Mouse (Mus musculus): ENCODE measurements at regions not wholly inside any gene's neighbourhood (a gene's known extent, or its start where the extent isn't known, plus 50 kb on each side); places are given as distances from the start of the nearest gene placed in this dataset.

DNA sequence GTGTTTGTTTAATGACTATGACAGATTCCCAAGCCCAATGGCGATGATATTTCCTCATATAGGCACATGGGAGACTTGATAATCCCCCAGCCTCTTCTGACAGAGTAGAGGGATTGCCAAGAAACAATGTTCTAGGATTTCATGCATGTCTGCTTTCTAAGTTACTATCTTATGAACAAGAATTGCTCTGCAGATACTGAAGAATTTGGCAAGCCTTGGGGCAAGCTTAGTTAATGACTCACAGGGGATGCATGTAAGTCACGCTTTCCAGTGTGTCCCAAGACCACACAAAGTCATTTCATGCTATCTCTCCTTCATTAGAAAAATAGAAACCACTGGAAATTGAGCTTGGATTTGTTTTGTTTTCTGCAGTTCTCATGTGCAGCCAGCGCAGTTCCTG lies 376.2 kb downstream of the Dcdc2c start:
- DNase-seq, result no peak

DNA sequence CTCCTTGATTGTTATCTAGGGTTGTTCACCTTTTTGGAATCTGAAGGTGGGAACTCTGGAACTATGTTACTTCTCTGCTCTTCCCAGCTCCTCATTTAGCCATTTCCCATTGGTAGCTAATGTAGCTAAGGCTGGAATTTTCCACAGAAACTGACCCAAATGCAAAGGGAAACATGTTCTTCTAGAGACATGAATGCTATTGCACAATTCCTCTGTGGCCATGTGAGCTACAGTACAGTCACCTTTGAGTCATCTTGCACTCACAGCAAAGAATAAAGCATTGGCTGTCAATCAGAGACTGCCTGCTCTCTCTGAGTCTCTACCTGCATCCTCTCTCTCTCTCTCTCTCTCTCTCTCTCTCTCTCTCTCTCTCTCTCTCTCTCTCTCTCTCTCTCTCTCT lies 378.1 kb downstream of the Dcdc2c start:
- DNase-seq, result peak; percentile 30

DNA sequence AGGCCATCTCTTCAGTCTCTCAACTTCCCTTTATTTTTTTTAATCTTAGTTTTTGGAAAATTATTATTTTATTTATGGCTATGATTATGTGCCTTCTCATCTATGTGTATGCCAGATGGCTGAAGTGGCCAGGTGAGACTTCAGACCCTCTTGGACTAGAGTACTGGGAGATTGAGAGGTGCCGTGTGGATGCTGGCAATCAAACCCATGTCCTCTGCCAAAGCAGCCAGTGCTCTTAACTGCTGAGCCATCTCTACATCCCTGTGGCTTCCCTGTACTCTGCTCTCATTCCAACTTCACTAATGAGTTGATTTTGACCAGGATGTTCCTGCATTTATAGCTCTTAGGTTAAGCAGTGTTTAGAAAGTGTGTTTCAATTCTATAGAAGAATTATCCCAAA lies 393.4 kb downstream of the Dcdc2c start:
- DNase-seq, result no peak

DNA sequence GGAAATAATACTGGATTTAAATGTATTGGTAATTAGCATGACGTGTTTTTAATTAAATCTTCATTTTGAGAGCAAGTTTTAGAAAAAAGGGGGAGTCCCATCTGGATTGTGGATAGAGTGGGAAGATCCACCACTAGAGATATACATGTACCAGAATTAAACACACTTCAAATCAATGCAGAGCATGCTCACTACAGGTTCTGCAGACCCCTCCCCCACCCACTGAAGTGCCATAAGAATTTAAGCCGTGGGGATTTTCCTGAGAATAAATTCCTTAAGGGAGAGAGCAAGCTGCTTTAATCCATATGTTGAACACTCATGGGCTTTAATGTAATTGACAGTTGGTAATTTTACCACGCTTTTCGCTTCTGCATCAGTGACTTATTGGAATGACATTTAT lies 401.4 kb downstream of the Dcdc2c start:
- no peak for DNase-seq

DNA sequence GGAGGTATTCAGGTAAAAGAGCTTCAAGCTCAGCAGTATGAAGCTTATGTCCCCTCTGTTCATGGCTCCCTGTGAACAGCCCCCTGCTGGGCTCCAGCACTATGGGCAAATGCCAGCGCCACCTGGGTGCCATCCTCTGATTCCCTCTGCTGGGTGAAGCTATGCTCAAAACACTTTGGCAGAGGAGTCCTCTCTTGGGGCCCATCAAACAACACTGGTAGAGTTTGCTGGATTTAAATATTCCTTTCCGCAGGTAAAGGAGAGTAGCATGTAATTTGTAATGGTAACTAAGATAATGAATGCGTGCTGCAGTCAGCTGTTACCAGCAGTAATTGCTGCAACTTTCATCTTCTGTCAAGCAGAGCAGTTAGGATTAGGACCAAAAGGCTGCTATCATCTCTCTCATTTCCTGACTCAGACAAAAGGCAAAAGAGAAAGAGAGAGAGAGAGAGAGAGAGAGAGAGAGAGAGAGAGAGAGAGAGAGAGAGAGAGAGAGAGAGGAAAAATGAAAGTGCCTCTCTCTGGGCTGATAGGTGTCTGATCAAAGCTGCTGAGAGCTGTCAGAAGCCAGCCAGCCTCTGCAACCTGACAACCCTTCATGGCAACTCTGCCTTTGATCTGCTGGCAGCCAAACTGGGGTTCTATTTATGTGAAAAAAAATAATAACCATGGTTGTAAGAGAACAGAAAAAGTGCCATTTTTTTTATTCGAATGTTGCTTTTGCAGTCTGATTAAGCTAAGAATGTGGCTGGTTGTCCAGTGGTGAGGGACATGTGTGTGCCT lies 416.2 kb downstream of the Dcdc2c start:
- no peak for DNase-seq

DNA sequence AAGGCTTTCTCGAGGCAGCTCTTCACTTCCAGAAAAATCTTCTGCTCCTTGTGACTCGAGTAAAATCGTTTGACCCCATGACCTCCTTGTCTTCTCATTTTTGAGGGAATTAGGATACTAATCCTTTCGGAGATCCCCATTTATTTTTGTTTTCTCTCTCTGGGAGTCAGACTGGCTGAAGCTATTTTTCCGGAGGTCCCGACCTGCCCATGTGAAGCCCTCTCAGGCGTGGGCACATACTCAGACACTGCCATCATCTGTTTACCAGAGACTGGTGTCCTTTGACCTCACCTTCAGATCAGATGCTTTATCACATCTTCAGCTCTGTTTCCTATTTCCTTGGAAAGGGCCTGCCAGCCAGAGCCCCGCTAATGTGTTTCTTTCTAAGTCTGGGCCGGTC lies 429.4 kb downstream of the Dcdc2c start:
- DNase-seq, result no peak

DNA sequence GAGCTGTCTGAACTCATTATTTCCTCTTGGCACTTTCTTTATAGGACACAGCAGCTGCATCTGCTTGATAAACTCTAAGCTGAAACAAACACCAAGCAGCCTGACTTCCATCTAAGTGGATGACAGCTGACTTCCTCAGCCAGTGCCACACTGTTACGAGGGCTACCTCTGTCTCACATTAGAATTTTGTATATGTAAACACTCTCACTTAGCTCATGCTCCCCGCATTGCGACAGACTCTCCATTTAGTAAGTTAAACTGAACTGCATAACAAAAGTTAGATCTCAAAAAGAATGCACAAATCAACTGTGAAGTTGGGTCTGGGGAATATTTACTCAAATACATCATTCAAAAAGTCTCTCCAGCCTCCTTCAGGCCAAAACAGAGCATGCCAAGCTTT lies 432.1 kb downstream of the Dcdc2c start:
- DNase-seq, result no peak

DNA sequence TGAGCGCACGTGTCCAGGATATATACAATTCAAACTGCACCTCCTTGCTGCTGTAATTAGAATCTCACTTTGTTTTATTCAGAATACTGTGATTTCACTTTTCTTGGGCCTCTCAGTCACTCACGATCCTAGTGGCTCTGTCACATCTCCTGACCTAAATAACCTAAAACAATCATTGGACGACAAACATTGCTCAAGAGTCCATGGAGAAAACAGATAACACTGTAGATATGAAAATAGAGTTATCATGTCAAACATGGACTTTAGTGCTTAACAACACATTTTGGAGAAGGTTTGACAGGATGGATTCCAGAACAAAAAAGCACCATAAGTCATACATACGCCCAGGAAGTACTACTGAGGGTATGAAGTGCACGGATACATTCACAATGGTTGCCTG lies 461.5 kb downstream of the Dcdc2c start:
- no peak for DNase-seq

DNA sequence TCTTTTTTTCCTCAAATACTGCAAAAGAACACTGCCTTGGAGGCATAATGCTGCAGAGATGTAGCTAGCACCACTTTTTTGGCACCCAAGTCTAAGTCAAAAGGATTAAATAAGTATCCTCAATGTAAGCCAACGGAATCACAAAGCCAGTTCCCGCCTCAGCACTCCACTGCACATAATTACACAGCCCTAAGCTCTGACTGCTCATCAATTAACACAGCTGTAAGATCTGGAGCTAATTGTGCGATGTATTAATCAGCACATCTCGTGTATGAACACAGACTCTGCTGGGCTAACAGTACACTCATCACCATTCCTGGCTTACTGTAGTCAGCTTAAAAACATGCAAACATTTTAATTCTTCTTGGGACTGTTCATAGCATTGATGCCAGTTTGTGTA lies 466.7 kb downstream of the Dcdc2c start:
- DNase-seq, result no peak

DNA sequence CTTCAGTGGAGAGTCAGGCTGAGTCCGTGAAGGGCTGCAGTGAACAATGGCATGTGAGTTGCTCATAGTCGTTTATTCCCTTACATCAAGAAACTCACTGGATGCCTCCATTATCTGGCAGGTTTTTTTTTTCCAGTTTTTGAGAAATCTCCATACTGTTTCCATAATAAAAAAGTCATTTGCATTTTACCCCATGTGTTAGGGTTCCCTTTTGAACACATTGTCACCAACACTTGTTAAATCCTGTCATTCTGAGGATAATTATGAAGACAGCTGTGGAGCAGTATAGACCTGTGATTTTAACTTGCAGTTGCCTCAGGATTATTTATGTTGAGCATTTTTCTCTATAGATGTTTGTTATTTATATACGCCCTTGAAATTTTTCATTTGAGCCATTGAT lies 475.6 kb downstream of the Dcdc2c start:
- DNase-seq, result no peak

DNA sequence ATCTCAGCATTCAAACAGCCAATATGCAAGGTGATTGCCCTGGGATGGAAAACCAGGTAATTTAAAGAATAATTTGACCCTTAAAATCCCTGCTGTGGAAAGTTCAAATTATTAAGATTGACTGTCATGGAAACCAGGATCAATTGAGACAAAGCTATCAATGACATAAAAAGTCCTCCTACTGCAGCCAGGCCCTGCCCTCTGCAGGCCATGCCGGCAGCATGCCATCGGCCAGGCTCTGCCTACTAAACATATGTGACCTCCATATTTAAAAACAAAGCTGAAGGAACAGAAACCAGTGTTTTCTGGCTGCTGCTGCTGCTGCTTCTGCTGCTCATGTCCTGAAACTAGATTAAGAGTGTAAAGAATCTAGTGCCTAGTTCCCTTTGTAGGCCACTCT lies 483.6 kb downstream of the Dcdc2c start:
- no peak for DNase-seq

DNA sequence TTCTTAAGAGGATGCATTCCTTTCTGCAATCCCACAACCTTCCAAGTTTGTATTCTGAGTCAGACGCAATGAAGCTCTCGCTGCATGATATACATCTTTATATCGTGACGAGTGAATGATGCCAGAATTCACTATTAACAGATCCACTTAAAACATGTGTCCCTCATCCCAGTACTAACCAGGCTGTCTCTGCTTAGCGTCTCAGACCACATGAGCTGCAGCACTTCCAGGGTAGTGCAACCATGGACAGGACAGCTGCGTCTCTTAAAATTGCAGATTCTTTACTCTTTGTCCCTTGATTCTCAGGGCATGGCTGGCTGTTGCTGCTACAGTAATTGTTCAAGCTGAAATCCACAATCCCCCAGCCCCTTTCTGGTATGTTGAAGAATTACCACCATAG lies 491.9 kb downstream of the Dcdc2c start:
- DNase-seq, result no peak

DNA sequence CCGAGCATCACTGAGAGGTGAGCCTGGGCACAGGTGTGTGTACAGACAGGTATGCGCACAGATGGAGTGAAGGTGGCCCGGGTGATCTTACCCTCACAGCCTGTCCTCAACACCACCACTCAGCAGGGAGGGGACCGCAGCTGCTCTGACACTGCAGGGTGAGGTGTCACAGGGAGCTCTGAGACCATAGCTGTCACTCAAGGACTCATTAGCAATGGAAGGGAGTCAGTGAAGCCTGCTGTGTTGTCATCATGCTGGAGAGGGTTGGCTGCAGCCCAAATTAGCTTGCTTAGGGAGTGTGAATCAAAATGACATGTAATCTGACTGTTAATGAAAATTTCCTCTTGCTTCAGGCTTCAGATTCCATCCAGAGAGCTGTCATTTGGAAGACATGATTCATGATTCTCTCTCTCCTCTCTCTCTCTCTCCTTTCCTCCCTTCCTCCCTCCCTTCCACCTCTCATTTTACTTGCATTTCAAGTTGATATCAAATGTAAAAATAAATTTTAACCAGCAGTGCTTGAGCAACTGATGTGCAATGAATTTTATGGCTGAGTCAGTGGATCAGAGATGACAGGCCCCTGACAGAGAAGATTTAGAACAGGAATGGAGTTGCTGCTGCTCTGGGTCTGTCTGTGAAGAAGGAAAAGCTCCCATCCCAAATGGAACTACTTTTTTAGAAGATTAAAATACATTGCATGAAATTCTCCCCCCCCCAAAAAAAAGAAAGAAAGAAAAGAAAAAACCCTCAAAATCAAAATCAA lies 496.5 kb downstream of the Dcdc2c start:
- DNase-seq, result peak; percentile 75

DNA sequence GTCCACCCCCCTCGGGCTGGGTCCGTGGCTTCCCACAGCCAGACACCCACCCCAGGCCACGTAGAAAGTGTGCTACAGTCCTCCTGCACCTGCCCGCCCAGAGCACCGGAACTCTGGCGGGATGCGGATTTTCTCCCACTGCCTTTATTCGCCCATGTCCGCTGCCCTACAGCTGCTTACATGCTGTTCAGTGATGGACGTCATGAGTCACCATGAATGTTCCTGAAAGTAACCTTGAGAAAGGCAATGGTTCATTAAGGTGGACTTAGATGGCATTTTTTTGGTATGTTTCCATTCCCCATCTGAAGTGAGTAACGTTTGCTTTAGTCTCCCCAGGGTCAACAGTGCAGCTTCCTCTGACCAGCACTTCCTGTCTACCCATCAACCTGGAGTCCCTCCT lies 497.8 kb downstream of the Dcdc2c start:
- DNase-seq, result peak; percentile 33

DNA sequence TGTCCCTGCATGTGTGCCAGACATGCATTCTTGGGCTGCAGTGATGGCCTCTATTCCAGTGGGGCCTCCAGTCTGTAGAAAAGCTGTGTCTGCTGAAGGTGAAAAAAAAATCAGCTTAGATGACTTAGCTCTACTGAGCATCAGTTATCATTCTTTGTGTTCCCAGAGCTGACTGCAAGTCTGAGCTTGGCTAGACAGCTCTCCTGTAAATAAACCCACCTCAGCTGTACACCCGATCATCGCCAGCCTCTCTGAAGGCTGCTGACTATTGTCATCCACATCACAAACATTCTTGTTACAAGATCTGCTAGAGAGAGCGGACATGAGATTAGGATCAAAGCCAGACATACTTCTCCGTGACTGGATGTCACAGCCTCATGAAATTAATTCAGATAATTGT lies 504.2 kb downstream of the Dcdc2c start:
- no peak for DNase-seq

DNA sequence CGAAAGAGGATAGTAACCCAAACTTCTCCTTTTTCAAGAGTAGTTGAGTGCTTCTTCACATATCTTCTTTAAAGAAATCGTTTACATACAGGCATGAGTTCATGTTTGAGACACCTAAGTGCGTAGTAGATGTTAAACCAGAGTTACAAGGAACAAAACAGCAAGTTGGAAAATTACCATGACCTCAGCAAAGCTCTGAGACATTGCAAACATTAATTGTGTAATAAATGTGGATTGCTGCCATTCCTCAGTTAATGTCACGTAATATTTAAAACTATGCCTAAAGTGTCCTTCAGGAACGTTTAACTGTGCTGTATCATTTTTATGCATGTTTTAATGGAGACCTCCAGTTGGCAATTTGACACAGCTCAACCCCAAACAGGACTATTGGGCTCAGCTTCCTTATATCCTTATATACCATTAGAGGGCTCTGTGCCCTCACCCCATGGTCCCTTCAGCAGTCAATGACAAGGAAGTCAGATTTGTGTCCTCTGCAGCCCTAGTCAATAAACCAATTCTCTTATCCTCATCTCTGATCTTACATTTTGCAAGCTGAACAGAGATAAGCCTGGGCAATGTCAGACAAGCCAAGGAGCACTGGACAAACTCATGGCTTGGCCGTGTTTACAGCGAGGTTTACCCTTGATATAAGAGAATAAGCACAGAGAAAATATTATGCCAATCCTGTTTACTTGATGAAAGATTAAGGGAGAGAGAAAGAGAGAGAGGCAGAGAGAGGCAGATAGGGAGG lies 513.9 kb downstream of the Dcdc2c start:
- peak; percentile 21 for DNase-seq

DNA sequence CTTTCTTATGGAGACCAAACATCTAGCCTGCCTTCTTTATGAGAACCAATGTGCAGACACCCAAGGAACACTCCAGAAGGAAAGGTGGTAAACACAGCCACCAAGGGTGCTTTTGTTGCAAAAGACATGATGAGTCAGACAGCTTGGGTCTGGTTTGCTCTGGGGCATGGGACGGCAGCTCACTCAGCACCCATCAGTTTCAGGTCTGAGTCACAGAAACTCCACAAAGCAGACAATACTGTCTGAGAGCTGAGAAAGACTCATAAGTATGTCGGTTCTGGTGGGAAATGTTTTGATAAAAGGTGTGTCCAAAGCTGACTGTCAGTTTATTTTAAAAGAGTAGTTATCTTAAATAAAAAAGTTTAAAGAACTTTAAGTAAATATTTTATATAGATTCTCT lies 553.0 kb downstream of the Dcdc2c start:
- peak; percentile 37 for DNase-seq

DNA sequence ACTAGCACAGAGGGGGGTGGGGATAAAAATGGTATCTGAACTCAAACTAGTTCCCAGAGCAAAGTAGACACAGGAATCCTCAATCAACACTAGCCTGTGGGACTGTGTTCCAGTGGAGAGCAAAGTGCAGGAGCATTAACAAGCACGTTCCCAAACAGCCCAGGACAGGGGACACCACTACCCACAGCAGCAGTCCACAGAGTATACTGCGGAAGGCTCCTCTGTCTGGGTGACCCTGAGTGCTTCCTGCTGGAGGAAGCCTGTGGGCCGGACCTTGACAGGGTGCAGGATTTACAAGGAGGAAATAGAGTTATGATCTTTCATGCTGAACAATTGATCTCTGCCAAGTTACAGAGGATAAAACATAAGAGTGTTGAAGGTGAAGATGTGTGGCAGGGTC lies 560.0 kb downstream of the Dcdc2c start:
- peak; percentile 11 for DNase-seq

DNA sequence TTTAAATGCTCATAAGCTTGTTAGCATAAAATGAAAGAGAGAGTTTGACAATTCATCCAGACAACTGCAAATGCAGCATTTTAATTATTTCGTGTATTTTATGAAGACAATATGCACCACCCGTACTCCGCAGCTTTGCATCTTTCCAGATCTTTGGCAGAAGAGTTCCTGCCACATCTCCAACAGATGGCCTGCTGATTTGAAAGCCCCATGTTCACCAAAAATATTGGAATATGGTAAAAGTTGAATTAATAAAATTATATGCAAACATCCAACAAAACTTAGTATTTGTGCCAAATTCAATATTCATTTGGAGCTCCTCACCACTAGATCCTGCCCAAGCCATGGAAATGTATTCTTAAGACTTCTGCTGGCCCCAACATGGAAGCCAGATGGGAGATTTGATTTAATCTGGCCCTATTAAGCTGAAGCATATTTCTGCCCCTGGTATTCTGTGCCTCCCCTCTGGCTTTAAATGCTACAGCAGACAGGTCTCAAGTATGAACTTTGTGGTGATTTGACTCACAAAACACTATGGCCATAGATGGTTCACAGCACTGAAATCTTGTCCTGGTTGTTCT lies 567.8 kb downstream of the Dcdc2c start:
- DNase-seq, result no peak

DNA sequence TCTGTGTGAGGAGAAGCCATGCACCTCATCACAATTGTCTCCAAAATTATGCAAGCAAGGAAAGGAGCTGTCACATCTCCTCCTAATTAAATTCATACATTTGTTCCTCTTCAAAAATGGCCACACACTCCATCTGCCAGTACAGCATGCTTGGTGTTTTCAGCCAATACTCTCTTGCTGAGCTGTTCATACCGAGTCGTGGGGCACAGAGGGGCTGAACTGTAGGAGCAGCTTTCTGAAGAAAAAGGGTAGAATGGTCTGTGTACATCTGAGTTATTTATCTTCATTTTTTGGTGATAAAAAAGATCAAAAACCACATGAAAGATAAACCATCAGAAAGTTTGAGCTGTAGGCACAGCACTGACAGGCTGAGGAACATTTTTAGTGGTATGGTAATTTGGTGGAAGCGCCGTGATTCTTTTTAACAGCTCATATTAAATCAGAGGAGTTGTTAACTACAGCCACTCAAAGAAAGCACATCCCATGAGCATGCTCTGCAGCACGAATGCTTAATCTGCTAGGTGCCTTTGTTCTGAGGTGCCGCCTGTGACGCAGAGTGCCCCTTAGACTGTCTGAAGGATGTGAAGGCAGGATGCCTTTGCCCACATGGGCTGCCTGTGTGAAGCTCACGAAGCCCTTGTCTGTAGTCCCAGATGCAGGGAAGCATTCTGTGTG lies 573.8 kb downstream of the Dcdc2c start:
- no peak for DNase-seq

DNA sequence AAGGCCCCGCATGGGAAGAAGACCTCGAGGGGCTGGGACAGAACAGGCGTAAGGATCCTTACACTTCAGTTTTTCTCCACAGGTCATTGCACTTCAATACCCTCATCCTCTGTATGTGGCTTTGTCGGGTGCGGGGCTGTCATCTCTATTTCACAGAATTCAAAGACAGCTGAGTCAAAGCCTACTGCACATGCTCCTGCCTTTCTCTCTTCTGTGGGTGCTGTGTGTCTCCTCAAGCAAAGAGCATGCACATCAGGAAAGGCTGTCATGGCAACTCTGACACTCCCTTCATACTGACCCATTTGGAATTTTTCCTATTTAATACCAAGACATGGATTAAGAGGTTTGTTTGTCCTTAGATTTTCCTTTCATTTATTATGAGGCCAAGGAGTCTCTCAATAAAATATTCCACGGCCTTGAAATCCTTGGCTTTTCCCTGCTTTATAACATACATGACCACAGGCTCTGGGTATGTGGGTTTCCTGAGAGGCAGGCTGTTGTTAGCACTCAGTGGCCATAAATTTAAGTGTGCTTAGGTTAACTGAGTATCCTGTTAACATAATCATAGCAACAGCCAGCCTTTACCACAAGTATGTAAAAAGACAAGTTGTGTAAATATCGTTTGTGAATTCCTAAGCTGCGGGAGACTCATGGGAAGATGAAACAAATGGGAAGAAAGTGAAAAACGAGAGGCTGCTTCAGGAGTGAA lies 574.5 kb downstream of the Dcdc2c start:
- DNase-seq, result no peak

Data from adrenal gland, adult 2 months (tissue).